ENCODE assay signal across 13 mouse cellular contexts in genomic region chr1:165768894-165769512, GRCm38 (mm10). TPM values are rescaled to one million over a fixed set of nuclear protein-coding genes. Genes with fewer than 3 reads are reported as not detected.
DNase-seq lines count a peak whose midpoint lies in the region; ATAC-seq and TF ChIP-seq lines count a peak whose summit lies in the region.
"Had no signal": no experiment of that assay in that cellular context is flagged by ENCODE, and none has a peak within 500 bp of the region (broad histone marks: within the 10 kb centered on the region; RNA-seq: fewer than 3 reads in every experiment).

No protein-coding gene starts in this region.

- no peak for TF ChIP-seq CTCF in intestine, postnatal 0 days (IDR thresholded peaks at IDR 0.05; ENCODE audit: low read depth)

- H3K9ac ChIP-seq in heart, embryonic 12.5 days, result no peak overlapping the region
- H3K9ac ChIP-seq in liver, embryonic 11.5 days (ENCODE audit: low read depth, low read length), result peak overlapping the region; percentile 69
- no peak overlapping the region for H3K9ac ChIP-seq in intestine, postnatal 0 days (ENCODE audit: low read depth, low read length)
- H3K9ac ChIP-seq in hindbrain, embryonic 11.5 days (ENCODE audit: low read depth, low read length), result no peak overlapping the region
- H3K9ac ChIP-seq: midbrain, embryonic 12.5 days had no signal

- H3K27me3 ChIP-seq in heart, embryonic 12.5 days (replicated peaks), result peaks cover 4% of the 10 kb centered on the region; the same call in 1 of the 2 replicates
- H3K27me3 ChIP-seq in liver, embryonic 11.5 days (replicated peaks; ENCODE audit: control insufficient read depth, insufficient read depth, low read length), result no peaks in the 10 kb centered on the region
- H3K27me3 ChIP-seq in intestine, postnatal 0 days (replicated peaks; ENCODE audit: control insufficient read depth, insufficient read depth, low read length), result no peaks in the 10 kb centered on the region
- H3K27me3 ChIP-seq in hindbrain, embryonic 11.5 days (ENCODE audit: control insufficient read depth, insufficient read depth, low read length), result peaks cover 3% of the 10 kb centered on the region; the same call in 1 of the 2 replicates

- 75% methylated on average over 9 of the region's 9 CpGs for WGBS in heart, embryonic 12.5 days
- 48% methylated on average over 9 of the region's 9 CpGs for WGBS in liver, embryonic 11.5 days
- 79% methylated on average over 9 of the region's 9 CpGs for WGBS in intestine, postnatal 0 days
- 80% methylated on average over 9 of the region's 9 CpGs for WGBS in hindbrain, embryonic 11.5 days

- peak overlapping the region; percentile 18; the same call in 1 of the 2 replicates for H3K4me2 ChIP-seq in heart, embryonic 12.5 days
- peak overlapping the region; percentile 68 for H3K4me2 ChIP-seq in liver, embryonic 11.5 days
- no peak overlapping the region for H3K4me2 ChIP-seq in intestine, postnatal 0 days (replicated peaks; ENCODE audit: low read depth)
- no peak overlapping the region for H3K4me2 ChIP-seq in hindbrain, embryonic 11.5 days (replicated peaks; ENCODE audit: low read depth, low read length)
- H3K4me2 ChIP-seq: midbrain, embryonic 12.5 days had no signal

- intact Hi-C loops in heart, postnatal 14 days (cut with DNase I), result no loop called here

- H3K4me3 ChIP-seq in heart, embryonic 12.5 days, result no peak overlapping the region
- H3K4me3 ChIP-seq in liver, embryonic 11.5 days (ENCODE audit: low read depth, low read length), result peak overlapping the region; percentile 33
- no peak overlapping the region for H3K4me3 ChIP-seq in intestine, postnatal 0 days (ENCODE audit: low read depth, low read length)
- no peak overlapping the region for H3K4me3 ChIP-seq in hindbrain, embryonic 11.5 days (ENCODE audit: low read depth, low read length)
- H3K4me3 ChIP-seq: midbrain, embryonic 12.5 days had no signal

- peak; percentile 43 for ATAC-seq in heart, embryonic 12.5 days (ENCODE audit: insufficient number of reproducible peaks, low FRiP score)
- ATAC-seq in liver, embryonic 11.5 days (replicated peaks; ENCODE audit: low FRiP score), result peak; percentile 21; the same call in 1 of the 2 replicates
- ATAC-seq in megakaryocyte-erythroid progenitor cell, adult 5-6 weeks (replicated peaks; ENCODE audit: low FRiP score, low TSS enrichment, poor library complexity, severe bottlenecking), result 0 out of 2 replicates have a peak, but pooled peaks have one; percentile 13
- ATAC-seq in inflammation-experienced regulatory T-cells, adult 6 months, result no peak
- no peak for ATAC-seq in intestine, postnatal 0 days
- ATAC-seq in hindbrain, embryonic 11.5 days (ENCODE audit: low FRiP score), result no peak
- ATAC-seq: hindbrain, embryonic 16.5 days had no signal

- H3K4me1 ChIP-seq in heart, embryonic 12.5 days (replicated peaks), result peaks cover 45% of the 10 kb centered on the region
- H3K4me1 ChIP-seq in liver, embryonic 11.5 days (replicated peaks; ENCODE audit: control insufficient read depth, insufficient read depth, low read length), result peaks cover 63% of the 10 kb centered on the region
- H3K4me1 ChIP-seq in intestine, postnatal 0 days (replicated peaks; ENCODE audit: control insufficient read depth, insufficient read depth, low read length), result no peaks in the 10 kb centered on the region
- H3K4me1 ChIP-seq in hindbrain, embryonic 11.5 days (replicated peaks; ENCODE audit: control insufficient read depth, insufficient read depth, low read length), result no peaks in the 10 kb centered on the region

- H3K9me3 ChIP-seq in heart, embryonic 12.5 days (replicated peaks), result no peaks in the 10 kb centered on the region
- H3K9me3 ChIP-seq in liver, embryonic 11.5 days (ENCODE audit: control insufficient read depth, low read length), result no peaks in the 10 kb centered on the region
- no peaks in the 10 kb centered on the region for H3K9me3 ChIP-seq in intestine, postnatal 0 days (ENCODE audit: control insufficient read depth)
- no peaks in the 10 kb centered on the region for H3K9me3 ChIP-seq in hindbrain, embryonic 11.5 days (ENCODE audit: control insufficient read depth, low read length)
- H3K9me3 ChIP-seq: midbrain, embryonic 12.5 days had no signal

- peak overlapping the region; percentile 43 for H3K27ac ChIP-seq in heart, embryonic 12.5 days (ENCODE audit: poor library complexity, severe bottlenecking)
- H3K27ac ChIP-seq in liver, embryonic 11.5 days (ENCODE audit: low read depth, low read length), result peak overlapping the region; percentile 78
- no peak overlapping the region for H3K27ac ChIP-seq in intestine, postnatal 0 days (ENCODE audit: low read depth, low read length)
- no peak overlapping the region for H3K27ac ChIP-seq in hindbrain, embryonic 11.5 days (ENCODE audit: low read depth, low read length)
- H3K27ac ChIP-seq: midbrain, embryonic 12.5 days had no signal

- H3K36me3 ChIP-seq in heart, embryonic 12.5 days, result peaks cover 12% of the 10 kb centered on the region
- peaks cover 8% of the 10 kb centered on the region for H3K36me3 ChIP-seq in liver, embryonic 11.5 days (ENCODE audit: control insufficient read depth, insufficient read depth, low read length)
- H3K36me3 ChIP-seq in intestine, postnatal 0 days (ENCODE audit: control insufficient read depth, insufficient read depth), result peaks cover 10% of the 10 kb centered on the region; the same call in 1 of the 2 replicates
- no peaks in the 10 kb centered on the region for H3K36me3 ChIP-seq in hindbrain, embryonic 11.5 days (ENCODE audit: control insufficient read depth, insufficient read depth, low read length)
- H3K36me3 ChIP-seq: midbrain, embryonic 12.5 days had no signal

- no peak for DNase-seq in heart, postnatal 14 days
- peak; percentile 30 for DNase-seq in NIH3T3 (ENCODE audit: low read depth)
- no peak for DNase-seq in liver, embryonic 11.5 days (ENCODE audit: low spot score)
- DNase-seq in hindbrain, embryonic 11.5 days (ENCODE audit: low spot score), result no peak
- DNase-seq: embryo, embryonic 11 days; thymus, postnatal 14 days had no signal

RNA-seq across cellular contexts. Expression of gene Creg1, which starts 5.5 kb away (rescaled TPM):
- polyA plus RNA-seq in heart, embryonic 12.5 days (2016; fragmentation: Nextera tagmentation; extraction: Ambion mirVana), result 94.9 and 109 TPM in 2 replicates
- 10 to 100 TPM; 43.5 to 52.3 TPM for total RNA-seq in heart, postnatal 14 days (2021)
- 237 and 244 TPM in 2 replicates for polyA plus RNA-seq in liver, embryonic 11.5 days (2014; fragmentation: Nextera tagmentation; extraction: Ambion mirVana)
- 189 and 232 TPM in 2 replicates for total RNA-seq in megakaryocyte-erythroid progenitor cell, adult 5-6 weeks (2014; fragmentation: Nextera tagmentation)
- 159 and 165 TPM in 2 replicates for total RNA-seq in megakaryocyte-erythroid progenitor cell, adult 5-6 weeks (2017)
- polyA plus RNA-seq in inflammation-experienced regulatory T-cells, adult 6 months (2017; shearing (Covaris generic)), result 10 to 100 TPM; 15.6 to 20.4 (median 17.6) TPM
- polyA plus RNA-seq in intestine, postnatal 0 days (2015; fragmentation: Nextera tagmentation; extraction: Ambion mirVana), result 195 and 201 TPM in 2 replicates
- polyA plus RNA-seq in hindbrain, embryonic 11.5 days (2014; fragmentation: Nextera tagmentation; extraction: Ambion mirVana), result 38.1 and 38.2 TPM in 2 replicates

RNA-seq across cellular contexts. Expression of gene Cd247, which starts 19.5 kb away (rescaled TPM):
- 0.38 and 0.49 TPM in 2 replicates for polyA plus RNA-seq in heart, embryonic 12.5 days (2016; fragmentation: Nextera tagmentation; extraction: Ambion mirVana)
- 1 to 10 TPM; 1.4 to 7.9 TPM for total RNA-seq in heart, postnatal 14 days (2021)
- polyA plus RNA-seq in liver, embryonic 11.5 days (2014; fragmentation: Nextera tagmentation; extraction: Ambion mirVana), result 0.77 TPM in 1 of 2 replicates, not detected in the other
- total RNA-seq in megakaryocyte-erythroid progenitor cell, adult 5-6 weeks (2014; fragmentation: Nextera tagmentation), result 6.2 and 8.1 TPM in 2 replicates
- 7.5 TPM in 1 of 2 replicates, not detected in the other for total RNA-seq in megakaryocyte-erythroid progenitor cell, adult 5-6 weeks (2017)
- 100 to 1,000 TPM; 373 to 445 (median 435) TPM for polyA plus RNA-seq in inflammation-experienced regulatory T-cells, adult 6 months (2017; shearing (Covaris generic))
- 0.50 and 0.52 TPM in 2 replicates for polyA plus RNA-seq in intestine, postnatal 0 days (2015; fragmentation: Nextera tagmentation; extraction: Ambion mirVana)
- polyA plus RNA-seq in hindbrain, embryonic 11.5 days (2014; fragmentation: Nextera tagmentation; extraction: Ambion mirVana), result 0.88 and 1.3 TPM in 2 replicates
- total RNA-seq: left cerebral cortex, postnatal 10 days had no signal

RNA-seq across cellular contexts. Expression of gene Rcsd1, which starts 59.4 kb away (rescaled TPM):
- 113 and 122 TPM in 2 replicates for polyA plus RNA-seq in heart, embryonic 12.5 days (2016; fragmentation: Nextera tagmentation; extraction: Ambion mirVana)
- 100 to 1,000 TPM; 103 to 109 TPM for total RNA-seq in heart, postnatal 14 days (2021)
- polyA plus RNA-seq in liver, embryonic 11.5 days (2014; fragmentation: Nextera tagmentation; extraction: Ambion mirVana), result 13.3 and 17.8 TPM in 2 replicates
- total RNA-seq in megakaryocyte-erythroid progenitor cell, adult 5-6 weeks (2014; fragmentation: Nextera tagmentation), result 9.9 and 19.4 TPM in 2 replicates
- total RNA-seq in megakaryocyte-erythroid progenitor cell, adult 5-6 weeks (2017), result 11.1 TPM in 2 replicates
- 100 to 1,000 TPM in 2 of 3 experiments, 10 to 100 TPM in 1; 84.1 to 109 (median 101) TPM for polyA plus RNA-seq in inflammation-experienced regulatory T-cells, adult 6 months (2017; shearing (Covaris generic))
- polyA plus RNA-seq in intestine, postnatal 0 days (2015; fragmentation: Nextera tagmentation; extraction: Ambion mirVana), result 11.7 and 14.2 TPM in 2 replicates
- 8.5 and 9.4 TPM in 2 replicates for polyA plus RNA-seq in hindbrain, embryonic 11.5 days (2014; fragmentation: Nextera tagmentation; extraction: Ambion mirVana)

Comparison
In these comparisons a context has a peak if more than half of its experiments do, and no peak if none do; other contexts are left out.
1. ATAC-seq: peak in heart, embryonic 12.5 days (single experiment), liver, embryonic 11.5 days (single experiment) and megakaryocyte-erythroid progenitor cell, adult 5-6 weeks (single experiment); none in inflammation-experienced regulatory T-cells, adult 6 months (single experiment), intestine, postnatal 0 days (single experiment) and hindbrain, embryonic 11.5 days (single experiment).
2. H3K27ac ChIP-seq: peak in heart, embryonic 12.5 days (single experiment) and liver, embryonic 11.5 days (single experiment); none in intestine, postnatal 0 days (single experiment) and hindbrain, embryonic 11.5 days (single experiment).
3. H3K4me2 ChIP-seq: peak in heart, embryonic 12.5 days (single experiment) and liver, embryonic 11.5 days (single experiment); none in intestine, postnatal 0 days (single experiment) and hindbrain, embryonic 11.5 days (single experiment).
4. RNA of gene Cd247, which starts 19.5 kb away (polyA plus RNA-seq): 373 to 445 TPM in inflammation-experienced regulatory T-cells, adult 6 months; 0.88 to 1.3 TPM in hindbrain, embryonic 11.5 days, 0.77 TPM in liver, embryonic 11.5 days, 0.50 to 0.52 TPM in intestine, postnatal 0 days and 0.38 to 0.49 TPM in heart, embryonic 12.5 days; every median in the first group is over 100 times any median in the second.